Mouse (Mus musculus) liver, embryonic 11.5 days (tissue): ENCODE data around the gene Nmral1. TPM values are rescaled to one million over a fixed set of nuclear protein-coding genes. Genes with fewer than 3 reads are reported as not detected.

Experiments
- ATAC-seq: fragments of 200-750 bp; cut with Nextera tagmentation; replicated peaks from 2 replicates; pipeline ENCODE4 v1.8.0; 2017; ENCODE audit warnings: moderate number of reproducible peaks, mild to moderate bottlenecking, moderate TSS enrichment, moderate library complexity; ENCODE audit not compliant: low FRiP score
- DNase-seq: peaks from one replicate; pipeline ENCODE4 v3.0.0-alpha.2; 2017; ENCODE audit warnings: low spot score
- H3K27ac ChIP-seq: fragments of 300-500 bp; sonication (generic); 2 replicates; pipeline ENCODE4 v1.5.1; 2014; ENCODE audit warnings: mild to moderate bottlenecking, low read depth, low read length, control low read depth
- H3K27me3 ChIP-seq: fragments of 300-500 bp; sonication (generic); replicated peaks from 2 replicates; pipeline ENCODE4 v1.6.1; 2014; ENCODE audit warnings: low read length, mixed read lengths; ENCODE audit not compliant: control insufficient read depth, insufficient read depth
- H3K36me3 ChIP-seq: fragments of 300-500 bp; sonication (generic); 2 replicates; pipeline ENCODE4 v1.6.1; 2014; ENCODE audit warnings: mild to moderate bottlenecking, low read length, moderate library complexity, mixed read lengths; ENCODE audit not compliant: control insufficient read depth, insufficient read depth
- H3K4me1 ChIP-seq: fragments of 300-500 bp; sonication (generic); replicated peaks from 2 replicates; pipeline ENCODE4 v1.6.1; 2014; ENCODE audit warnings: low read length, mixed read lengths; ENCODE audit not compliant: control insufficient read depth, insufficient read depth
- H3K4me2 ChIP-seq: fragments of 300-500 bp; sonication (generic); 2 replicates; pipeline ENCODE4 v1.6.1; 2014; ENCODE audit warnings: mild to moderate bottlenecking, control low read depth, moderate library complexity
- H3K4me3 ChIP-seq: fragments of 300-500 bp; sonication (generic); 2 replicates; pipeline ENCODE4 v1.5.1; 2014; ENCODE audit warnings: low read depth, low read length, control low read depth
- H3K9ac ChIP-seq: fragments of 300-500 bp; sonication (generic); 2 replicates; pipeline ENCODE4 v1.6.1; 2014; ENCODE audit warnings: low read depth, low read length, control low read depth
- H3K9me3 ChIP-seq: fragments of 300-500 bp; sonication (generic); 2 replicates; pipeline ENCODE4 v1.6.1; 2016; ENCODE audit warnings: low read length, inconsistent platforms, mixed read lengths; ENCODE audit not compliant: control insufficient read depth
- WGBS: fragments of 180-500 bp; shearing (Covaris S2); extraction: QIAGEN DNeasy Blood & Tissue Kit; methylation state at CpG from one replicate; pipeline ENCODE4 v1.1.7; 2014; 5-methylcytosine and 5-hydroxymethylcytosine counted together
- polyA plus RNA-seq: library from polyadenylated mRNA; unstranded; fragments of >200 nt; fragmentation: Nextera tagmentation; extraction: Ambion mirVana; gene quantifications from 2 replicates; pipeline ENCODE4 v1.2.1, GENCODE M21; 2014

Nmral1 gene
- polyA plus RNA-seq, 1 experiment from 2014 or later, result 85.6 TPM

GRCm38 (mm10) chr16:4752155-4752554 lies 33.0 kb upstream of the Nmral1 start:
- H3K4me1 ChIP-seq, result 0 out of 2 replicates have a peak, but pooled peaks cover 8% of the 10 kb centered on the region
- peaks cover 4% of the 10 kb centered on the region; the same call in 1 of the 2 replicates for H3K36me3 ChIP-seq
- WGBS, result 87% methylated on average over 3 of the region's 3 CpGs
- no peak overlapping the region for H3K9ac ChIP-seq
- no peak overlapping the region for H3K27ac ChIP-seq
- no peaks in the 10 kb centered on the region; the same call in 1 of the 2 replicates for H3K9me3 ChIP-seq
- H3K27me3 ChIP-seq, result no peaks in the 10 kb centered on the region
- no peak overlapping the region for H3K4me3 ChIP-seq
- DNase-seq, result no peak
- ATAC-seq, result no peak
- H3K4me2 ChIP-seq, result no peak overlapping the region

GRCm38 (mm10) chr16:4742186-4742585 lies 23.0 kb upstream of the Nmral1 start:
- no peaks in the 10 kb centered on the region for H3K27me3 ChIP-seq
- no peak overlapping the region for H3K4me2 ChIP-seq
- H3K36me3 ChIP-seq, result peaks cover 9% of the 10 kb centered on the region; the same call in 1 of the 2 replicates
- no peak for ATAC-seq
- H3K9ac ChIP-seq, result no peak overlapping the region
- 97% methylated on average over 1 of the region's 1 CpGs for WGBS
- no peak for DNase-seq
- peaks cover 8% of the 10 kb centered on the region; the same call in 1 of the 2 replicates for H3K9me3 ChIP-seq
- no peak overlapping the region for H3K27ac ChIP-seq
- H3K4me1 ChIP-seq, result no peaks in the 10 kb centered on the region
- no peak overlapping the region for H3K4me3 ChIP-seq

GRCm38 (mm10) chr16:4739994-4740393 lies 20.8 kb upstream of the Nmral1 start:
- Histone ChIP-seq H3K27me3 (no peaks in the 10 kb centered on the region), H3K4me3 (no peak overlapping the region), H3K36me3 (peaks cover 9% of the 10 kb centered on the region; the same call in 1 of the 2 replicates), H3K27ac (no peak overlapping the region), H3K4me1 (no peaks in the 10 kb centered on the region), H3K9me3 (peaks cover 8% of the 10 kb centered on the region; the same call in 1 of the 2 replicates), H3K9ac (no peak overlapping the region), H3K4me2 (no peak overlapping the region)
- ATAC-seq (no peak), DNase-seq (no peak)
- WGBS, result 86% methylated on average over 2 of the region's 2 CpGs

- Histone ChIP-seq H3K9ac (no peak overlapping the region), H3K27ac (no peak overlapping the region), H3K36me3 (no peaks in the 10 kb centered on the region), H3K4me1 (no peaks in the 10 kb centered on the region; the same call in 1 of the 2 replicates), H3K9me3 (no peaks in the 10 kb centered on the region), H3K4me2 (no peak overlapping the region), H3K27me3 (no peaks in the 10 kb centered on the region), H3K4me3 (no peak overlapping the region)
- DNase-seq (no peak), ATAC-seq (no peak)
- 83% methylated on average over 2 of the region's 2 CpGs for WGBS
Measured at GRCm38 (mm10) chr16:4736262-4736661, 17.1 kb upstream of the Nmral1 start.

- H3K27ac ChIP-seq, result no peak overlapping the region
- H3K27me3 ChIP-seq, result no peaks in the 10 kb centered on the region
- H3K4me3 ChIP-seq, result no peak overlapping the region
- no peak for DNase-seq
- WGBS, result 83% methylated on average over 3 of the region's 3 CpGs
- H3K36me3 ChIP-seq, result no peaks in the 10 kb centered on the region
- H3K9me3 ChIP-seq, result no peaks in the 10 kb centered on the region
- no peak for ATAC-seq
- H3K4me2 ChIP-seq, result no peak overlapping the region
- H3K4me1 ChIP-seq, result peaks cover 17% of the 10 kb centered on the region
- no peak overlapping the region for H3K9ac ChIP-seq
Measured at GRCm38 (mm10) chr16:4730776-4731358, 11.7 kb upstream of the Nmral1 start.

- Histone ChIP-seq H3K4me3 (no peak overlapping the region), H3K4me2 (peak overlapping the region; percentile 96; the same call in 1 of the 2 replicates), H3K27ac (no peak overlapping the region; the same call in 1 of the 2 replicates), H3K36me3 (no peaks in the 10 kb centered on the region), H3K4me1 (peaks cover 21% of the 10 kb centered on the region), H3K9me3 (no peaks in the 10 kb centered on the region), H3K9ac (no peak overlapping the region), H3K27me3 (no peaks in the 10 kb centered on the region)
- WGBS, result 31% methylated on average over 1 of the region's 1 CpGs
- ATAC-seq (no peak), DNase-seq (no peak)
Measured at GRCm38 (mm10) chr16:4727963-4728362, 8.8 kb upstream of the Nmral1 start.

- peaks cover 21% of the 10 kb centered on the region for H3K4me1 ChIP-seq
- H3K4me3 ChIP-seq, result no peak overlapping the region; the same call in 1 of the 2 replicates
- no peak overlapping the region for H3K27ac ChIP-seq
- H3K36me3 ChIP-seq, result no peaks in the 10 kb centered on the region
- ATAC-seq, result no peak
- no peak for DNase-seq
- no peaks in the 10 kb centered on the region for H3K9me3 ChIP-seq
- H3K27me3 ChIP-seq, result no peaks in the 10 kb centered on the region
- 87% methylated on average over 1 of the region's 1 CpGs for WGBS
- 0 out of 2 replicates have a peak overlapping the region, but pooled peaks have one; percentile 5 for H3K9ac ChIP-seq
- peak overlapping the region; percentile 96 for H3K4me2 ChIP-seq
Measured at GRCm38 (mm10) chr16:4727526-4727925, 8.4 kb upstream of the Nmral1 start.

- H3K36me3 ChIP-seq, result no peaks in the 10 kb centered on the region
- H3K4me2 ChIP-seq, result peak overlapping the region; percentile 96
- H3K27me3 ChIP-seq, result no peaks in the 10 kb centered on the region
- ATAC-seq (peak; percentile 78), DNase-seq (no peak)
- peaks cover 25% of the 10 kb centered on the region for H3K4me1 ChIP-seq
- WGBS, result 2% methylated on average over 40 of the region's 40 CpGs
- peak overlapping the region; percentile 78 for H3K4me3 ChIP-seq
- H3K9ac ChIP-seq, result peak overlapping the region; percentile 86
- peak overlapping the region; percentile 80 for H3K27ac ChIP-seq
- H3K9me3 ChIP-seq, result no peaks in the 10 kb centered on the region
Measured at GRCm38 (mm10) chr16:4726528-4727128, 7.5 kb upstream of the Nmral1 start.
